Mouse (Mus musculus): Measurements from ENCODE around the gene Stpg4. TPM values are rescaled to one million over a fixed set of nuclear protein-coding genes. Genes with fewer than 3 reads are reported as not detected.

The Stpg4 gene
- polyA plus RNA-seq, 1 experiment from 2014 or later, result 0.54 TPM

DNA sequence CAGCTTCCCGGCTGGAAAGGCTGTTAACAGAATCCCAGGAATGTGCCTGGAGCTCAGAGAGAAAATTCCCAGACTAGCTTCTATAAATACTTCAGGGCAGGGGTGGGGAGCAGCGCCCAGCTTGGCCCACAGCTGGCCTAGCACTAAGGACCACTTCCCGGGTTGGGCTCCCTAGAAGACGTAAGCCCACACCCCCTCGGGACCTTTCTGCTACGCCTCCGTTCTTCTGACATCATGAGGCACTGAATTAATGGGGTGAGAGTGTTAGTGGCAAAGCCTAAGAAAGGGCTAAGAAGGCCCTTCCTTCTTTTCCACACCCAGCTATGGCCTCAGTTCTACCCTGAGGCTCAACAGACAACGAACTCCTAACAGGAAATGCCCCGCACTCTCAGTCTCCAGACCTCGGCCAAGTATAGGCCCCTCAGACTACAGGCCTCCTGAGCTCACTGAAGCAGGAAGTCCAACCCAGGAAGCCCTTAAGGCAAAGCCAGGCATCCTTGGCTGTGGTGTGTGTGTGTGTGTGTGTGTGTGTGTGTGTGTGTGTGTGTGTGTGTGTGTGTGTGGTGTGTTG, 51.5 kb downstream of the Stpg4 start:
- Histone ChIP-seq H3K36me3 (replicated peaks) (no peaks in the 10 kb centered on the region), H3K4me1 (peaks cover 53% of the 10 kb centered on the region), H3K4me3 (no peak overlapping the region), H3K9me3 (no peaks in the 10 kb centered on the region), H3K27me3 (replicated peaks) (no peaks in the 10 kb centered on the region), H3K4me2 (no peak overlapping the region), H3K27ac (no peak overlapping the region), H3K9ac (no peak overlapping the region)
- 70% methylated on average over 10 of the region's 10 CpGs for WGBS
- ATAC-seq (replicated peaks), result no peak

DNA sequence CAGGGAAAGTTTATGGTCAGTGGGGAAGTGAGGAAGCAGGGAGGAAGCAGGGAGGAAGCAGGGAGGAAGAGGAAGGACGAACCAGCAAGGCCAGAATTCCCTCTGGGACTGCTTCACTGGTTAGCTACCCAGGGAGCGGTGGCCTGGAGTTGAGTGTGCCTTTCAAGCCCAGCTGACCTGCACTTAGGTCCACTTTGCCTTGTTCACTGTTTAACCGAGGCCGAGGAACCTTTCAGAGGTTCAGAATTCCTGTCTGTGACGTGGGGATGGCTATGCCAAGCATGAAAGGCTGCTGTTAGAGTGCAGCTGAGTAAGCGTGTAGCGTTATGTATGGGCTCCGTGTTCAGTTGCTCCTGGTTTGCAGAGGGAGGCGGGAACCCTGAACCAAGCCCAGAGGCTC, 54.2 kb downstream of the Stpg4 start:
- Histone ChIP-seq H3K36me3 (replicated peaks) (no peaks in the 10 kb centered on the region), H3K9ac (no peak overlapping the region), H3K4me1 (peaks cover 46% of the 10 kb centered on the region), H3K27ac (peak overlapping the region; percentile 79), H3K4me2 (no peak overlapping the region), H3K4me3 (no peak overlapping the region), H3K27me3 (replicated peaks) (no peaks in the 10 kb centered on the region), H3K9me3 (no peaks in the 10 kb centered on the region)
- ATAC-seq (replicated peaks), result no peak
- WGBS, result 88% methylated on average over 9 of the region's 9 CpGs

DNA sequence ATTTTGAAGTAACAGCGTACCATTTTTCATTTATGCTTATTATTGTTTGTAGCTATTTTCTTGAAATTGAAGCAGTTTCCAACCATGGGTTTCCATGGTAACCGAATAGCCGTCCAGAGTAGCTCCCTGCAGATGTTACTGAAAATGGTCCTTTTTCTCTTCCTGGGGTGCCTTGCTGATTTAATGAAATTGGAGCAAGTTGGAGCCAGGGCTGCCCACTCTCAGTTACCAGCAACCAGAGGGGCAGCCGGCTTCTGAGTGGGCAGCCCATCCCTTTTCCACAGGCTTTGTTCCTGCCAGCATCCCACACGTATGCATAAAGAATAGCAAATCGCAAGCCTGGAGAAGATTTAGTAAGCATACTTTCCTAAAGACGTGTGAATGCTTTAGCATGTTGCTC, 55.4 kb downstream of the Stpg4 start:
- peak; percentile 34; the same call in 1 of the 2 replicates for ATAC-seq (replicated peaks)
- H3K4me3 ChIP-seq, result no peak overlapping the region

DNA sequence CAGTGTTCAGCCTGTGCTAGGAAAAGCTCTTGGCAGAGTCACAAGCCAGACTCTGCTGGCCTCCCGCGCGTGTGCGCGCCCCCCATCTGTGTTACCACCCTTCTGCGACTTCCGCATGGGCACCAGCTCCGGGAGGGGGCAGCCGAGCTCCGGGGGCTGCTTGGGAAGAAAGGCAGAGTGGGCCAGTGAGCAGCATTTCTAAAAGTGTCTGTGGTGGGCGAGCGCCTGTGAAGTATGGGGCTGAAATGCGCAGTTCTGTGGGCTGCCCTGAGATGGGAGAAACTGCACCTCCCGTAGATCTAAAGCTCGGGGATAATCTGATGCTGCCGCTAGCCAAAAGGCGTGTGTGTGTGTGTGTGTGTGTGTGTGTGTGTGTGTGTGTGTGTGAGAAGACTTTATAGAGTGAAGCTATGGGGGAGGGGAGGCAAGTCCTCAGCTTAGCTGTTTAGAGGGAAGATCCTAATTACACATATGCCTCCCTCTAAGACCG, 58.2 kb downstream of the Stpg4 start:
- Histone ChIP-seq H3K27me3 (replicated peaks) (no peaks in the 10 kb centered on the region), H3K27ac (no peak overlapping the region), H3K4me3 (no peak overlapping the region), H3K4me2 (no peak overlapping the region), H3K9me3 (no peaks in the 10 kb centered on the region), H3K4me1 (peaks cover 48% of the 10 kb centered on the region), H3K36me3 (replicated peaks) (no peaks in the 10 kb centered on the region), H3K9ac (no peak overlapping the region)
- peak; percentile 25; the same call in 1 of the 2 replicates for ATAC-seq (replicated peaks)
- 59% methylated on average over 18 of the region's 18 CpGs for WGBS

More for the DNA sequence above, 55.4 kb downstream of the Stpg4 start:
- H3K36me3 ChIP-seq (replicated peaks), result no peaks in the 10 kb centered on the region
- no peak overlapping the region for H3K4me2 ChIP-seq
- 46% methylated on average over 7 of the region's 7 CpGs for whole genome bisulfite sequencing
- peak overlapping the region; percentile 79 for H3K27ac ChIP-seq
- H3K9me3 ChIP-seq, result no peaks in the 10 kb centered on the region
- no peaks in the 10 kb centered on the region for H3K27me3 ChIP-seq (replicated peaks)
- peaks cover 45% of the 10 kb centered on the region for H3K4me1 ChIP-seq
- H3K9ac ChIP-seq, result no peak overlapping the region

DNA sequence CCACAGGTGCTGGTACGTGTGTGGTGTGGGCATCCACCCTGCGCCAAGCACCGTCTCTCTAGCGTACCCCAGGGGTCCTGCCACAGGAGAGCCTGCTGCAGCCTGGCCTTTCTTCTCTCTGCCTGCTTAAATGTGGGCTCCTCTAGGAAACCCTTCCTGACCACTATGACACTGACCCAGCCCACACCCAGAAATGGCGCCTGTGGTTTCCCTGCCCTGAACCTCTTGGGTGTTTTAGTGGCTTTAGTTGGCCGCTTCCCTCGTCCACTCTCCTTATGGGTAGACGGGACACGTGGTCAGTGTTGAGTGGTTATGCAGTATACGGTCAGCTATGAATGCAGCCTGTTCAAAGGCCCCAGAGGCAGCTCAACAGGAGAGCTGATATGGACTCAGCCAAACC, 59.1 kb downstream of the Stpg4 start:
- no peak for ATAC-seq (replicated peaks)
- no peaks in the 10 kb centered on the region for H3K36me3 ChIP-seq (replicated peaks)
- no peak overlapping the region for H3K27ac ChIP-seq
- H3K9ac ChIP-seq, result no peak overlapping the region
- no peaks in the 10 kb centered on the region for H3K27me3 ChIP-seq (replicated peaks)
- H3K4me1 ChIP-seq, result peaks cover 48% of the 10 kb centered on the region
- 87% methylated on average over 10 of the region's 10 CpGs for WGBS
- no peak overlapping the region for H3K4me2 ChIP-seq
- H3K9me3 ChIP-seq, result no peaks in the 10 kb centered on the region
- H3K4me3 ChIP-seq, result no peak overlapping the region

DNA sequence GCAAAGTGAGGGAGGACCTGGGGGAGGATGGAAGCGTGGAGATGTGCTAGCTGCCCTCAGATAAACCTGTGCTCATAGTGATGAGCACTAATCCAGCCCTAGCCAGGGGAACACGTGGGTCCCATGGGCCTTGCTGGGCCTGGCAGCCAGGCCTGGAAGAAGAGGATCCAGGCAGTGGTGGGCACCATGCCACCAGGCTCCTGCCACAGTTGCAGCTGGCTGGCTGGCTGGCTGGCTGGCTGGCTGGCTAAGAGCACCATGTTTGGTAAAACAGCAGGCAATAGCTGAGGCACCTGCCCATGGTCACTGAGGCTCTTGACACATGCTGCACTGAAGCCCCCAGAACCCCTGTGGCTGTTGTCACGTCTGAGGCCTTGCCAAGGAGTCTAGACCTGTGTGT, 59.9 kb downstream of the Stpg4 start:
- no peak overlapping the region for H3K4me3 ChIP-seq
- H3K4me1 ChIP-seq, result peaks cover 41% of the 10 kb centered on the region
- 63% methylated on average over 3 of the region's 3 CpGs for WGBS
- ATAC-seq (replicated peaks), result 0 out of 2 replicates have a peak, but pooled peaks have one; percentile 13
- H3K27ac ChIP-seq, result 0 out of 2 replicates have a peak overlapping the region, but pooled peaks have one; percentile 4
- no peak overlapping the region for H3K4me2 ChIP-seq
- no peak overlapping the region for H3K9ac ChIP-seq
- H3K27me3 ChIP-seq (replicated peaks), result no peaks in the 10 kb centered on the region
- no peaks in the 10 kb centered on the region for H3K36me3 ChIP-seq (replicated peaks)
- H3K9me3 ChIP-seq, result no peaks in the 10 kb centered on the region

DNA sequence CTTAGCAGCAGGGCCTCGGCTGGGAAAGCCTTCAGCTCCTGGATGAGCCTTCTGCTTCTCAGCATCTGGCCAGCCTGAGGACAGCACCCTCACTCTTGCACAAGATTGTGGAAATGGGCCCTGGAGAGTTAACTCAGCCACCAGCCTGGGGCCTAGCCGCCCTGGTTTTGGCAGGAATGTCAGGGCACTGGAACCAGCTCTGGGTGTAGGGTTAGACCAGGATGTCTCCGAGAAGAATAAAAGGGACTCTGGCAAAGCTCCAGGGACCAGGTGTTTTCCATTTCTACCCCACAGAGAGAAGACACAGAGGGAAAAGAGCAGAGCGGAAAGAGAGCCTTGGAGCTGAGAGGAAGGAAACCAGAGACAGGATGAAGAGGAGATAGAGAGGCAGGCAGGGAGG, 60.3 kb downstream of the Stpg4 start:
- no peak overlapping the region for H3K9ac ChIP-seq
- 0 out of 2 replicates have a peak overlapping the region, but pooled peaks have one; percentile 10 for H3K27ac ChIP-seq
- 47% methylated on average over 4 of the region's 4 CpGs for WGBS
- H3K27me3 ChIP-seq (replicated peaks), result no peaks in the 10 kb centered on the region
- H3K4me2 ChIP-seq, result no peak overlapping the region
- no peak overlapping the region for H3K4me3 ChIP-seq
- peaks cover 37% of the 10 kb centered on the region for H3K4me1 ChIP-seq
- no peaks in the 10 kb centered on the region for H3K36me3 ChIP-seq (replicated peaks)
- no peaks in the 10 kb centered on the region for H3K9me3 ChIP-seq
- no peak for ATAC-seq (replicated peaks)

DNA sequence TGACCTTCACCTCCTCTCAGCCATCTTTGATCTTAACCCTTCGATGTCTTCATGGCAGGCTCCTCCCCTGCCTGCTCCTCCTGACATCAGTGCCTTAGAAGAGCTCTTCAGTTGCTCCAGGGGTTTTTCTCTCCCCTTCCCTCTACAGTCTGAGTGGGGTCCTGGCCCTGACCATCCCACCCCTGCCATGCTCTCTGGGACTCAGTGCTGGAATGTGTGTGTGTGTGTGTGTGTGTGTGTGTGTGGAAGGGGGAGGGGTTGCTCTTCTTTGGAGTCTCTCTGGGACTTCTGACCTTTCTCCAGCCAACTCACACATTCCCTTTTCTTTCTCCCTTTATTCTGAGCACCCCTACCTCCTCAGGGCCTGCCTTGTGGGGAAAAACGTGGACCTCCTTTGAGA, 61.0 kb downstream of the Stpg4 start:
- no peak overlapping the region for H3K4me3 ChIP-seq
- no peak for ATAC-seq (replicated peaks)
- no peaks in the 10 kb centered on the region for H3K27me3 ChIP-seq (replicated peaks)
- no peak overlapping the region for H3K4me2 ChIP-seq
- 31% methylated on average over 2 of the region's 2 CpGs for WGBS
- no peaks in the 10 kb centered on the region for H3K36me3 ChIP-seq (replicated peaks)
- H3K27ac ChIP-seq, result no peak overlapping the region
- H3K4me1 ChIP-seq, result peaks cover 31% of the 10 kb centered on the region
- H3K9ac ChIP-seq, result no peak overlapping the region
- H3K9me3 ChIP-seq, result no peaks in the 10 kb centered on the region

DNA sequence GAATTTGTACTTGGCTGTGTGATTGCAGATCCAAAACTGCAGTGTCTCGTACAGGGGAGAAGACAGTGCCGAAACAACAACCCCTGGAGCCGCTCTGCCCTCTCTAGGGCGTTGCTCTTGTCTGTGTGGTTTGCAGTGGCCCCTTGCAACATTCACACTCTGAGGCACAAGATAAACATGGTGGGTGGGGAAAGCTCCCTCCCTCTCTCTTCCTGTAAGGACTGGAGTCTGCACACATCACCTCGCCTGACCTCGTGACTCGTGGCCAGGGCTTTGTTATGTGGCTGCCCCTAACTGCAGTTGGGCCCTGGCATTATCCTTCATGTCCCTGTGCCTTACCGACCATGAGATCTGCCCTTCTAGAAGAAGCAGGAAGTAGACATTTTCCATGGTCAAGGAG, 62.3 kb downstream of the Stpg4 start:
- no peaks in the 10 kb centered on the region for H3K27me3 ChIP-seq (replicated peaks)
- no peak overlapping the region for H3K27ac ChIP-seq
- no peak overlapping the region for H3K4me3 ChIP-seq
- H3K9ac ChIP-seq, result no peak overlapping the region
- no peaks in the 10 kb centered on the region for H3K36me3 ChIP-seq (replicated peaks)
- 70% methylated on average over 8 of the region's 8 CpGs for WGBS
- ATAC-seq (replicated peaks), result no peak
- no peaks in the 10 kb centered on the region for H3K9me3 ChIP-seq
- H3K4me1 ChIP-seq, result peaks cover 31% of the 10 kb centered on the region
- no peak overlapping the region for H3K4me2 ChIP-seq

DNA sequence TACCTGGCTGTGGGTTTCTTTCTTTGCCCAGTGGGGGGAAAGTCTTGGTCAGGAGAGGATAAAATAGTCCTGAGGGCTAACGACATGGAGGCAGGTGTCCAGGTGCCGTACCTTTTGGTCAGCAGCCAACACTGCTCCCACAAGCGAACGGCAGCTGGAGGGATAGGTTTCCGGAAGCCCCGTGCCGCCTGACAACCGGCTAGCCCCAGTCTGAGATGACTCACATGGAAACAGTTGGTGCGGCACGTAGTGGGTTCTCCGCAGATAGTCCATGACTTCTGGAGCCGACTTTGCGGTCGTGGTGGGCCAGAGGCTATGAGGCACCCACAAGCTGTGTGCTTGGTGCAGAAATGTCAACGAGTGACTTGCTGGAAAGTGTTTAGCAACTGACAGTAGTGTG, 63.4 kb downstream of the Stpg4 start:
- no peak overlapping the region for H3K4me2 ChIP-seq
- H3K36me3 ChIP-seq (replicated peaks), result no peaks in the 10 kb centered on the region
- no peak overlapping the region for H3K27ac ChIP-seq
- 93% methylated on average over 15 of the region's 15 CpGs for WGBS
- no peak for ATAC-seq (replicated peaks)
- no peaks in the 10 kb centered on the region for H3K9me3 ChIP-seq
- H3K9ac ChIP-seq, result no peak overlapping the region
- peaks cover 20% of the 10 kb centered on the region for H3K4me1 ChIP-seq
- no peaks in the 10 kb centered on the region for H3K27me3 ChIP-seq (replicated peaks)
- no peak overlapping the region for H3K4me3 ChIP-seq

DNA sequence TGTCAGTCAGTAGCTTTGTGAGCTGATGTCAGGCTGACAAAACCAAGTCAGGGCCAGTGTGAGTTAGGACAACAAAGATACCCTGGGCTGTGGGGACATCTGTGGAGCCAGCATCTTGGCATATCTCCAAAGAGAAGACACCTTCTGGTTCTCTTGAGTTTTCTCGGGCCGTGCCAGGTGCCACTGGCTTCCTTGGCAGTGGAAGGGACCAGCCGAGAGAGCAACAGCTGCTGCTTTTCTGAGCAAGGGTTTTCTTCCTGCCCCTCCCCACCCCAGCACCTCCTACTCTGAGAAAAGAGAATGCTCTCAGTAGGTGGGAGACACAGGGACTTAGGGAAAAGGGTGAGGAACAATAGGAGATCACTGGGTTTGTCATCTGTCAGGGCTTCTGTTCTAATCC, 66.4 kb downstream of the Stpg4 start:
- Histone ChIP-seq H3K4me3 (no peak overlapping the region), H3K36me3 (replicated peaks) (no peaks in the 10 kb centered on the region), H3K27ac (no peak overlapping the region), H3K4me2 (no peak overlapping the region), H3K4me1 (no peaks in the 10 kb centered on the region), H3K9ac (no peak overlapping the region), H3K9me3 (no peaks in the 10 kb centered on the region), H3K27me3 (replicated peaks) (no peaks in the 10 kb centered on the region)
- ATAC-seq (replicated peaks), result no peak
- 32% methylated on average over 3 of the region's 3 CpGs for WGBS

DNA sequence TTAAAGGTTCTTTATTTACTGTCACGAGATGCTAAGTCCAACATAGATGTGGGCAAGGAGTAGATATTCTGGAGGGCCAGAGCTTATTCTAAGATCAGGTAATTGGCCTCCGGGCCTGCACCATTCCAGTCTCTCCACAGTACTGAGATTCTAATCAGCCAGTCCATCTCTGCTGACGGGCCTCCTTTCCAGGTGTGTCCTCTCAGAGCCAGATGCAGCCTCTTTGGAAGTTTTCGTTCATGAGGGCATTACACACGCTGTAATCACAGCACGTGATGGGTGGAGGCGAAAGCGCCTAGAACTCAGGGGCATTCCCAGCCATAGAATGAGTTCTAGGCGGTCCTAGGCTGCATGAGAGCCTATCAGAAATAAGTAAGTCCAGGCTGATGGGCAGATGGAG, 70.0 kb downstream of the Stpg4 start:
- ATAC-seq (replicated peaks), result no peak

DNA sequence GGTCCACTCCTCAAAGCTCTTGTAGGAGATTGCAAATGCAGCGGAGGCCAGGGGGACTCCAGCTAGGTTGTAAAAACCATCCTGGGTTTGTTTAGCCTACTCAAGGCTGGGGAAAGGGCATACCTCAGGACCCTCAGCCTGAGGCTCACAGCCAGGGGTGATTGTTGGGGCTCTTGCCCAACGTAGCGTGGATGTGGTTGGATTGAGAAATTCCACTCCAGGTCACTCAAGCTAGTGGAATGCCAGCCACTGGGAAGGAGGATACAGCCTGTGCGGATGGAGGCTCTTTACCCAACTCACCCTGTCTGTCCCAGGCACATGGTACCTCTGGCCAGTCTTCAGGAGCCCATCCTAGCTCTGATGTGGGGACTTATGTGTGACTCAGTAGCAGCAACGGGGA, 71.3 kb downstream of the Stpg4 start:
- H3K36me3 ChIP-seq (replicated peaks), result no peaks in the 10 kb centered on the region
- no peak for ATAC-seq (replicated peaks)
- H3K9me3 ChIP-seq, result no peaks in the 10 kb centered on the region
- H3K27me3 ChIP-seq (replicated peaks), result no peaks in the 10 kb centered on the region
- no peak overlapping the region for H3K9ac ChIP-seq
- H3K27ac ChIP-seq, result no peak overlapping the region
- WGBS, result 84% methylated on average over 5 of the region's 5 CpGs
- H3K4me1 ChIP-seq, result peaks cover 17% of the 10 kb centered on the region
- no peak overlapping the region for H3K4me2 ChIP-seq
- H3K4me3 ChIP-seq, result no peak overlapping the region

More for the DNA sequence above, 70.0 kb downstream of the Stpg4 start:
- H3K36me3 ChIP-seq (replicated peaks), result no peaks in the 10 kb centered on the region
- no peaks in the 10 kb centered on the region for H3K27me3 ChIP-seq (replicated peaks)
- H3K4me1 ChIP-seq, result peaks cover 5% of the 10 kb centered on the region
- H3K9me3 ChIP-seq, result no peaks in the 10 kb centered on the region
- H3K4me2 ChIP-seq, result no peak overlapping the region
- H3K27ac ChIP-seq, result no peak overlapping the region
- no peak overlapping the region for H3K4me3 ChIP-seq
- 87% methylated on average over 9 of the region's 9 CpGs for WGBS
- H3K9ac ChIP-seq, result no peak overlapping the region
